Mouse (Mus musculus) brain, embryonic 14.5 days (tissue): Measurements from ENCODE around the gene Acrbp.

Source experiments
- CTCF ChIP-seq: fragments of 200-500 bp; IDR thresholded peaks from 2 replicates; pipeline ENCODE4 v1.5.1; 2012; ENCODE audit warnings: inconsistent platforms, mild to moderate bottlenecking, moderate library complexity, borderline replicate concordance; ENCODE audit not compliant: insufficient read depth, insufficient read length; ENCODE audit errors: extremely low read depth
- POLR2A ChIP-seq: fragments of 200-500 bp; IDR thresholded peaks from 2 replicates; pipeline ENCODE4 v1.6.1; 2012; ENCODE audit warnings: mild to moderate bottlenecking, inconsistent platforms, borderline replicate concordance; ENCODE audit not compliant: poor library complexity, insufficient read depth, insufficient read length, severe bottlenecking; ENCODE audit errors: extremely low read depth

- TF ChIP-seq CTCF (no peak), POLR2A (peak; percentile 13; the same call in 1 of the 2 replicates)
Observed at GRCm38 (mm10) chr6:125089521-125090321, 40.2 kb downstream of the Acrbp start.
